Mouse (Mus musculus) hindbrain, embryonic 10.5 days (tissue): ENCODE results near the gene Adamts3. TPM values are rescaled to one million over a fixed set of nuclear protein-coding genes. Genes with fewer than 3 reads are reported as not detected.

Source experiments
- DNase-seq: peaks from one replicate; pipeline ENCODE4 v3.0.0-alpha.2; 2017; ENCODE audit warnings: low spot score
- H3K27ac ChIP-seq: fragments of 300-500 bp; sonication (generic); 2 replicates; pipeline ENCODE4 v1.5.1; 2016; ENCODE audit warnings: mild to moderate bottlenecking, moderate library complexity
- H3K27me3 ChIP-seq: fragments of 300-500 bp; sonication (generic); 2 replicates; pipeline ENCODE4 v1.6.1; 2016; ENCODE audit warnings: mild to moderate bottlenecking; ENCODE audit not compliant: poor library complexity, insufficient read depth, severe bottlenecking
- H3K36me3 ChIP-seq: fragments of 300-500 bp; sonication (generic); 2 replicates; pipeline ENCODE4 v1.6.1; 2016; ENCODE audit warnings: mild to moderate bottlenecking, moderate library complexity
- H3K4me1 ChIP-seq: fragments of 300-500 bp; sonication (generic); replicated peaks from 2 replicates; pipeline ENCODE4 v1.6.1; 2016; ENCODE audit warnings: mild to moderate bottlenecking
- H3K4me3 ChIP-seq: fragments of 300-500 bp; sonication (generic); 2 replicates; pipeline ENCODE4 v1.5.1; 2016; ENCODE audit warnings: mild to moderate bottlenecking, moderate library complexity
- H3K9me3 ChIP-seq: fragments of 300-500 bp; sonication (generic); 2 replicates; pipeline ENCODE4 v1.6.1; 2016; ENCODE audit warnings: mild to moderate bottlenecking, moderate library complexity
- WGBS: fragments of 180-500 bp; shearing (Covaris S2); methylation state at CpG from one replicate; pipeline ENCODE4 v1.1.7; 2016; 5-methylcytosine and 5-hydroxymethylcytosine counted together
- polyA plus RNA-seq: library from polyadenylated mRNA; unstranded; fragments of >200 nt; fragmentation: Nextera tagmentation; extraction: Ambion mirVana; gene quantifications from 2 replicates; pipeline ENCODE4 v1.2.1, GENCODE M21; 2016

Adamts3 gene
- polyA plus RNA-seq, 1 experiment from 2014 or later: 4.3 TPM

- no peaks in the 10 kb centered on the region for H3K4me1 ChIP-seq
- no peak overlapping the region for H3K27ac ChIP-seq
- no peaks in the 10 kb centered on the region for H3K9me3 ChIP-seq
- 91% methylated on average over 2 of the region's 2 CpGs for WGBS
- no peak for DNase-seq
- no peak overlapping the region for H3K4me3 ChIP-seq
- no peaks in the 10 kb centered on the region for H3K27me3 ChIP-seq
- H3K36me3 ChIP-seq: no peaks in the 10 kb centered on the region
Observed at GRCm38 (mm10) chr5:89745112-89745511, 138.0 kb downstream of the Adamts3 start.

GRCm38 (mm10) chr5:89734759-89735158 lies 148.4 kb downstream of the Adamts3 start:
- Histone ChIP-seq H3K36me3 (no peaks in the 10 kb centered on the region), H3K27ac (no peak overlapping the region), H3K4me1 (no peaks in the 10 kb centered on the region), H3K27me3 (no peaks in the 10 kb centered on the region), H3K9me3 (no peaks in the 10 kb centered on the region), H3K4me3 (no peak overlapping the region)
- 91% methylated on average over 2 of the region's 2 CpGs for WGBS
- DNase-seq: no peak

- H3K36me3 ChIP-seq: no peaks in the 10 kb centered on the region
- no peak overlapping the region for H3K4me3 ChIP-seq
- no peak overlapping the region for H3K27ac ChIP-seq
- no peaks in the 10 kb centered on the region for H3K4me1 ChIP-seq
- no peaks in the 10 kb centered on the region for H3K27me3 ChIP-seq
- peaks cover 6% of the 10 kb centered on the region; the same call in 1 of the 2 replicates for H3K9me3 ChIP-seq
- 86% methylated on average over 3 of the region's 3 CpGs for WGBS
- DNase-seq: no peak
Observed at GRCm38 (mm10) chr5:89730411-89730810, 152.7 kb downstream of the Adamts3 start.

- Histone ChIP-seq H3K36me3 (no peaks in the 10 kb centered on the region), H3K4me1 (no peaks in the 10 kb centered on the region), H3K4me3 (no peak overlapping the region), H3K27ac (no peak overlapping the region), H3K9me3 (peaks cover 6% of the 10 kb centered on the region; the same call in 1 of the 2 replicates), H3K27me3 (no peaks in the 10 kb centered on the region)
- DNase-seq: no peak
- 76% methylated on average over 3 of the region's 3 CpGs for WGBS
Observed at GRCm38 (mm10) chr5:89728117-89728516, 155.0 kb downstream of the Adamts3 start.

GRCm38 (mm10) chr5:89727497-89728057 lies 155.6 kb downstream of the Adamts3 start:
- H3K27ac ChIP-seq: no peak overlapping the region
- no peak for DNase-seq
- no peak overlapping the region for H3K4me3 ChIP-seq
- 88% methylated on average over 6 of the region's 6 CpGs for WGBS
- no peaks in the 10 kb centered on the region for H3K36me3 ChIP-seq
- H3K9me3 ChIP-seq: peaks cover 6% of the 10 kb centered on the region; the same call in 1 of the 2 replicates
- no peaks in the 10 kb centered on the region for H3K27me3 ChIP-seq
- no peaks in the 10 kb centered on the region for H3K4me1 ChIP-seq

GRCm38 (mm10) chr5:89714552-89714951 lies 168.6 kb downstream of the Adamts3 start:
- WGBS: 61% methylated on average over 2 of the region's 2 CpGs
- no peak overlapping the region for H3K4me3 ChIP-seq
- no peaks in the 10 kb centered on the region for H3K36me3 ChIP-seq
- no peaks in the 10 kb centered on the region for H3K27me3 ChIP-seq
- H3K9me3 ChIP-seq: no peaks in the 10 kb centered on the region
- no peak for DNase-seq
- no peaks in the 10 kb centered on the region for H3K4me1 ChIP-seq
- no peak overlapping the region for H3K27ac ChIP-seq

- Histone ChIP-seq H3K36me3 (0 out of 2 replicates have a peak, but pooled peaks cover 4% of the 10 kb centered on the region), H3K4me3 (no peak overlapping the region), H3K27me3 (no peaks in the 10 kb centered on the region), H3K4me1 (no peaks in the 10 kb centered on the region), H3K9me3 (no peaks in the 10 kb centered on the region), H3K27ac (no peak overlapping the region)
- 89% methylated on average over 7 of the region's 7 CpGs for WGBS
- DNase-seq: no peak
Observed at GRCm38 (mm10) chr5:89711116-89711859, 171.8 kb downstream of the Adamts3 start.

- no peaks in the 10 kb centered on the region for H3K9me3 ChIP-seq
- 0 out of 2 replicates have a peak, but pooled peaks cover 4% of the 10 kb centered on the region for H3K36me3 ChIP-seq
- no peak overlapping the region for H3K4me3 ChIP-seq
- WGBS: 61% methylated on average over 4 of the region's 4 CpGs
- H3K4me1 ChIP-seq: no peaks in the 10 kb centered on the region
- no peak overlapping the region for H3K27ac ChIP-seq
- DNase-seq: no peak
- no peaks in the 10 kb centered on the region for H3K27me3 ChIP-seq
Observed at GRCm38 (mm10) chr5:89709459-89709858, 173.7 kb downstream of the Adamts3 start.

- H3K27me3 ChIP-seq: no peaks in the 10 kb centered on the region
- H3K36me3 ChIP-seq: 0 out of 2 replicates have a peak, but pooled peaks cover 4% of the 10 kb centered on the region
- no peaks in the 10 kb centered on the region for H3K4me1 ChIP-seq
- H3K27ac ChIP-seq: no peak overlapping the region
- no peak overlapping the region for H3K4me3 ChIP-seq
- no peaks in the 10 kb centered on the region for H3K9me3 ChIP-seq
- 60% methylated on average over 1 of the region's 1 CpGs for WGBS
- no peak for DNase-seq
Observed at GRCm38 (mm10) chr5:89704264-89704663, 178.9 kb downstream of the Adamts3 start.

- Histone ChIP-seq H3K4me1 (no peaks in the 10 kb centered on the region), H3K9me3 (no peaks in the 10 kb centered on the region), H3K36me3 (no peaks in the 10 kb centered on the region), H3K4me3 (no peak overlapping the region), H3K27ac (no peak overlapping the region), H3K27me3 (no peaks in the 10 kb centered on the region)
- 91% methylated on average over 9 of the region's 9 CpGs for WGBS
- DNase-seq: no peak
Observed at GRCm38 (mm10) chr5:89701241-89702007, 181.7 kb downstream of the Adamts3 start.

- no peak overlapping the region for H3K4me3 ChIP-seq
- 92% methylated on average over 1 of the region's 1 CpGs for WGBS
- H3K27me3 ChIP-seq: no peaks in the 10 kb centered on the region
- no peak for DNase-seq
- no peak overlapping the region for H3K27ac ChIP-seq
- H3K9me3 ChIP-seq: no peaks in the 10 kb centered on the region
- H3K36me3 ChIP-seq: no peaks in the 10 kb centered on the region
- H3K4me1 ChIP-seq: no peaks in the 10 kb centered on the region
Observed at GRCm38 (mm10) chr5:89687826-89688225, 195.3 kb downstream of the Adamts3 start.

- Histone ChIP-seq H3K27ac (no peak overlapping the region), H3K27me3 (no peaks in the 10 kb centered on the region), H3K4me3 (no peak overlapping the region), H3K36me3 (no peaks in the 10 kb centered on the region), H3K4me1 (no peaks in the 10 kb centered on the region), H3K9me3 (no peaks in the 10 kb centered on the region)
- DNase-seq: peak; percentile 13
- WGBS: 70% methylated on average over 5 of the region's 5 CpGs
Observed at GRCm38 (mm10) chr5:89679871-89680536, 203.1 kb downstream of the Adamts3 start.
